Mouse (Mus musculus) lung, postnatal 14 days (tissue): ENCODE measurements at regions not wholly inside any gene's neighbourhood (a gene's known extent, or its start where the extent isn't known, plus 50 kb on each side); places are given as distances from the start of the nearest gene placed in this dataset.
"Not testable (repeated sequence)": the region's sequence is repeated elsewhere in the genome, so short reads cannot be mapped to it uniquely, and the experiment has no call there.

ENCODE experiments used
- DNase-seq: peaks from one replicate; pipeline ENCODE4 v3.0.0; 2021

GRCm38 (mm10) chr19:32974778-32975240 is 217.5 kb downstream of the Pten start:
- DNase-seq = no peak

GRCm38 (mm10) chr19:32975303-32975702 is 218.0 kb downstream of the Pten start:
- DNase-seq = no peak

- no peak for DNase-seq
Measured at GRCm38 (mm10) chr19:32976507-32976906, 219.2 kb downstream of the Pten start.

- DNase-seq = no peak
Measured at GRCm38 (mm10) chr19:32978037-32978745, 220.9 kb downstream of the Pten start.

GRCm38 (mm10) chr19:32980142-32980541 is 222.8 kb downstream of the Pten start:
- DNase-seq = no peak

GRCm38 (mm10) chr19:32988713-32989112 is 231.4 kb downstream of the Pten start:
- no peak for DNase-seq

- DNase-seq = no peak
Measured at GRCm38 (mm10) chr19:32989346-32989745, 232.0 kb downstream of the Pten start.

- no peak for DNase-seq
Measured at GRCm38 (mm10) chr19:32990576-32990975, 233.3 kb downstream of the Pten start.

- DNase-seq = no peak
Measured at GRCm38 (mm10) chr19:32998576-32999170, 241.4 kb downstream of the Pten start.

GRCm38 (mm10) chr19:33007582-33007981 is 250.3 kb downstream of the Pten start:
- DNase-seq = no peak

GRCm38 (mm10) chr19:33008076-33008475 is 250.8 kb downstream of the Pten start:
- DNase-seq = no peak

GRCm38 (mm10) chr19:33008794-33009193 is 251.5 kb downstream of the Pten start:
- DNase-seq = no peak

GRCm38 (mm10) chr19:33010886-33011446 is 253.7 kb downstream of the Pten start:
- no peak for DNase-seq

GRCm38 (mm10) chr19:33014879-33015278 is 257.6 kb downstream of the Pten start:
- not testable (repeated sequence) for DNase-seq

GRCm38 (mm10) chr19:33021161-33021560 is 263.9 kb downstream of the Pten start:
- no peak for DNase-seq

- DNase-seq = no peak
Measured at GRCm38 (mm10) chr19:33022839-33023428, 265.6 kb downstream of the Pten start.

GRCm38 (mm10) chr19:33029688-33030444 is 272.6 kb downstream of the Pten start:
- DNase-seq = no peak

GRCm38 (mm10) chr19:33040512-33040911 is 283.2 kb downstream of the Pten start:
- DNase-seq = no peak

- no peak for DNase-seq
Measured at GRCm38 (mm10) chr19:33040991-33041390, 283.7 kb downstream of the Pten start.

GRCm38 (mm10) chr19:33042760-33043159 is 285.5 kb downstream of the Pten start:
- DNase-seq = no peak

GRCm38 (mm10) chr19:33043696-33044095 is 286.4 kb downstream of the Pten start:
- no peak for DNase-seq

- DNase-seq = no peak
Measured at GRCm38 (mm10) chr19:33048754-33049442, 291.6 kb downstream of the Pten start.
